Mouse (Mus musculus): ENCODE data around the gene Fgd1.

Fgd1 gene

DNA sequence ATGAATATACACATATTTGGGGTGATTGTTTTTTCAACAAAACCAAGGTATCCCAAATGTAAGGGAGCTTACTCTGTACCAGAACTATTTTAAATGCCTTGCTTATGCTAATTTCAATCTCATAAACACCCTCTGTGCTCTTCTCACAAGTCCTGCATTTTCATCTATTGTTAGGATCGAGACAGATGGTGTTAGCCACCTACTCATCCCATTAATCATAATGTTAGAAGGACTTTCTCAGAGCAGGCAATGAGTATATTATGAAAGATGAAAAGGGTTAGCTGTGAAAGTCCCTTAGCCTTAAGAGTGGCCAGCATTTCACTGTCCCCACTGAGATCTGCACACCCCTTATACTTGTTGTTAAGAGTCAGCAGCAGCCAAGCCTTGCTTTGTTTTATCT is 41.5 kb downstream of the Fgd1 start:
- no peak for DNase-seq (ENCODE audit: low spot score in 2 of 2)

DNA sequence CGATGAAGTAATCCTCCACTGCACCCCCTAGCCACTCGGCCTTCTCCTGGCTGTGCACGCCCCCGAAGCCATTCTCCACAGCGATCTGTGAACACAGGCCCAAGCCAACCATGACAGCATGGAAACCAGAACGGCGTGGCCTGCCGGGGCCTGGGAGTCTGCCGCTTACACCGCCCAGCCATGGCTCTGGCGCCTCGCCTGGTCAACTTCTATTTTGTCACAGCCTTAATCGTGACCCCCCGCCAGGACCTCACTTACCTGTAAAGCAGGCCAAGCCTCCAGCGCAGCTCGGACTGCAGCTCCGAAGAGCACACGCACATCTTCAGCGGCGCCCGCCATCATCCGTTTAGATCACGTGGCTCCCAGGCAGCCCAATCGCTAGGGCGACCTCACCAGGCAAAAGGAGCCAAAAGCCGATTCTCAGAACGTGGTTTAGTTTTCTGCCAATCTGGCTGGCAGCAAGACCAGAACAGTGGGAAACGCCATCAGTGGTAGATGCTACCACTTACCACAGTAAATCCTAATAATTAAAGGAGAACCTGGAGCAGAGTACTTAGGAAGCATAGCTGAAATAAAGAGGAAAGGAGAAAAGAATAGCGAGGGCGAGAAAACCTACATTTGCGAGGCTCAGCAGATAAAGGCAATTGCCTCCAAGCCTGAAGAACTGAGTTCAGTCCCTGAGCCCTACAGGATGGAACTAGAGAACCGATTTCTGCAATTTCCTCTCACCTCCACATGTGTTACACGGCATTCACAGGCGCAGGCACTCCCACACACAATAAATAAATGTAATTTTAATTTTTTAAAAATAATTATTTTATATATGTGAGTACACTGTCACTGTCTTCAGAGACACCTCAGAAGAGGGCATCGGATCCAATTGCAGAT is 50.5 kb downstream of the Fgd1 start, which contains the start of gene Tsr2:
Gene Tsr2 (minus strand): TSS at position 373 of the 888 bp plus-strand sequence.
- peak; percentile 58 to 75 for DNase-seq (ENCODE audit: low spot score in 2 of 2)

DNA sequence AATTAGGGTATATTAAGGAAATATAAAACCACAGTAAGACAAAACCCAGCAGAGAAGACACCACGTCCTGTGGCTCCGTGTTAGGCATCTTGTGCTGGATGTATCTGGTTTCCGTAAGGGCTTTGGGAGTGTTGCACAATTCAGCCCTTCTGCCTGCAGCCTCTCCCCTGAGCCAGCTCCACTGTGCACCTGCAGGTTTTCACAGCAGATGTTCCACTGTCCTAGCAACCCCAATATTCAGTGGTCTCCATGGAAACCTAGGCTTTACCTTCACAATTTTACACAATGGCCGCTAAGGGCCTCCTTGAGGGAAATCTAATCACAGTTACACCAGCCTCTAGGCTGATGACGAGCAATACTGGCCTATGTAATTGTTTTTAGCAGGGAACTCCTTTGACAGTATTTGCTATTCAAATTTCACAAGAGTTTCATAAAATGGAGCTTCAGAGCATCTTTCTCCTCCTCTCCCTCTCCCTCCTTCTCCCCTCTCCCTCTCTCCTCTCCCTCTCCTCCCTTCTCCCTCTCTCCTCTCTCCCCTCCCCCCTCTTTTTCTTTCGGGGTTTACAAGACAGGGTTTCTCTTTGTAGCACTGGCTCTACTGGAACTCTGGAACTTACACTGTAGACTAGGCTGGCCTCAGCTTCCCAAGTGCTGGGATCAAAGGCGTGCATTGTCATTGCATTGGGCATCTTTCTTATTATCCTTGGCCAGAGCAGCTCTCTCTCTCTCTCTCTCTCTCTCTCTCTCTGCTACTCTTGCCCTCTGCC is 61.5 kb downstream of the Fgd1 start:
- no peak for DNase-seq (ENCODE audit: low spot score in 2 of 2)

DNA sequence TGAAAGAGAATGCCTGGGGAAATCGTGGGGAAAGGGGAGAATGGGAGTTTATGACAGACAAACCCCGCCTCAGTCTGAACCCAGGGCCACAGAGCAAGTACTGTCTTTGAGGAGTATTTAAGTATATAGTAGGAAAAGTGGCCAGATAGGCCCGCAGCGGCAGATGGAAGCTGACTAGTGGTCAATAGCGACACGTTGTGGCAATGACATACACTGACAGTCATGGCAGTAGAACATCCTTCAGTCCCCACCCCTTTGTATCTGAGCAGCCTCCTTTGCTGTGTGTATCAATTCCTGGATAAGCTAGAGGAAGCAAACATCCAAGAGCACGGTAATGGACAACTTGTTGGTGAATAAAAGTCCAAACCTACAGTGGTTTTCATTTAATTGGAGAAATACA is 70.8 kb downstream of the Fgd1 start:
- no peak for DNase-seq (ENCODE audit: low spot score in 2 of 2)

DNA sequence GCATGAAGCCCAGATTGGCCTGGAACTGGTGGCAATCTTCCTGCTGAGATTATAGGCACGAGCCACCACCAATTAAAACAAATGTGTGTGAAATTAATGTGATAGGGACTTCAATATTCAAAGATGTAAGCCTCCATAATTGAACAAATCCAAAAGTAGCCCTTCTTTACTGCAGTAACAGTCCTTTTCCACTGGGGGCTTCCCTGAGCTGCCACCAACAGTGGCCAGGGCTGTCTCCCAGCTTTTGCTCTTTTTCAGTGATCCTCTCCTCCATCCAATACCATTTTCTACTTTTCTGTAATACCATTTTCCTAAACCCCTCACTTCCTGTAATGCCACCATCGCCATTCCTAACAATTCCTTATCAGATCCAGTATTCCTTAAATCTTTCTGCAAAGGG is 71.5 kb downstream of the Fgd1 start:
- no peak for DNase-seq (ENCODE audit: low spot score in 2 of 2)

DNA sequence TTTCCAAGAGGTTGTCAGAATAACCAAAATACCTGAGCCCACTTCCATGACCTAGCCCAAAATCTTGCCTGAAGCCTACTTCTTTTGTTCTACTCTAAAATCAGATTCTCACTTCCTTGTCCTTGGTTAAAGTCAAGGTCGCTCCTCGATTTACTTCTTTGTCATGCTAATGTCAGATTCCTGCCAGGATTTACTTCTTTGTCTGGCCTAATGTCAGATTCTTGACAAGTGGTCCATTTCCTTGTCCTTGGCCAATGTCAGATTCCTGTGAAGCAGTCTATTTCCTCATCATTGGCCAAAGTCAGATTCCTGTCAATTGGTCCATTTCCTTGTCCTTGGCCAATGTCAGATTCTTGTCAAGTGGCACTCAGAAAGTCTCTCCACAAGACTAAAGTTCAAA is 78.0 kb downstream of the Fgd1 start:
- no peak for DNase-seq (ENCODE audit: low spot score in 2 of 2)

DNA sequence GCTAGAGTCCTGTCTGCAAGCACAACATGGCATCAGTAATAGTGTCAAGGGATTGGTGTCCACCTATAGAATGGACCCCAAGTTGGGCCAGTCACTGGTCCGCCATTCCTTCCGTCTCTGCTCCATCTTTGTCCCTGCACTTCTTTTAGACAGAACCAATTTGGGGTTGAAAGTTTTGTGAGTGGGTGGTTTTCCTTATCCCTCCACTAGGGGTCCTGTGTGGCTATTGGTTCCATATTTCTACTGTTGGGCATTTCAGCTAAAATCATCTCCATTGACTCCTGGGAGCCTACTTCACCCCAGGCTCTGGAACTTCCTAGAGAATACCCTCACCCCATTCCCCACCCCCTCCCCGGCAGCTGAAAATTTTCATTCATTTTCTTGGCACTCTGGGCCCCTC is 84.5 kb downstream of the Fgd1 start:
- DNase-seq (ENCODE audit: low spot score in 2 of 2): no peak

DNA sequence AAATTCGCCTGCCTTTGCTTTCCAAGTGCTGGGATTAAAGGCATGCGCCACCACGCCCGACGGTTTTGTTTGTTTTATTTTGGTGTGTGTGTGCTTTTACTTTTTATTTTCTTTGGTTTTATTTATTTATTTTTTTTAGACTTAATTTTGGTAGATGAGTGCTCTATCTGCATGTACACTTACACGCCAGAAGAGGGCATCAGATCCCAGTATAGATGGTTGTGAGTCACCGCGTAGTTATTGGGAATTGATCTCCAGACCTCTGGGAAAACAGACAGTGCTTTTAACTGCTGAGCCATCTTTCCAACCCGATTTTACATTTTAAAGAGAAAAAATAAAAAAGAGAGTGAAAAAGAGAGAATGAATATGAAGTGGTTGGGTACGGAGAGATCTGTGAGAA is 86.8 kb downstream of the Fgd1 start:
- DNase-seq (ENCODE audit: low spot score in 2 of 2): no peak
